Mouse (Mus musculus): ENCODE measurements at regions not wholly inside any gene's neighbourhood (a gene's known extent, or its start where the extent isn't known, plus 50 kb on each side); places are given as distances from the start of the nearest gene placed in this dataset.

DNA sequence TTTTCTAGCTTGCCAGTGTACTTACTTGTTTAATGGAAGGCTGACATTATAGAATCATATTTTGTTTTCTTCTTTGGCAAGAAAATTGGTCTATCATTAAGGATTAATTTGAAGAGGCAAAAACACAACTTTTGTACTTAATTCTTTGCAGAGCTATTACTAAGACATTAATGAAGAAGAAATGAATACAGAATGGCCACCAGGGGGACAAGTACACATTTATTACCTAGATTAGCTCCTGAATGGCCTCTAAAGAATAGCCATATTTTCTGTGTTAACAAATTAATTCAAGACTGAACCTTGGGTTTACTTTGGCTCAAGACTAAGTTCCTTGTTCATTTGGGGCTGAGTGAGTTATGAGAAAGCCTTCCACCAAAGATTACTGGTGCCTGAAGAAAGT is 430.5 kb upstream of the Zfp960 start:
- ATAC-seq (ENCODE audit: insufficient read depth, low read depth) (no peak), DNase-seq (ENCODE audit: low spot score) (no peak)
- H3K4me3 ChIP-seq (ENCODE audit: low read depth, low read length): no peak overlapping the region
- no peak overlapping the region for H3K9ac ChIP-seq (replicated peaks; ENCODE audit: low read depth, low read length)
- no peak overlapping the region for H3K27ac ChIP-seq (ENCODE audit: low read depth)
- H3K27me3 ChIP-seq (ENCODE audit: control insufficient read depth, insufficient read depth, low read length): no peaks in the 10 kb centered on the region
- no peaks in the 10 kb centered on the region for H3K36me3 ChIP-seq (replicated peaks; ENCODE audit: control insufficient read depth, insufficient read depth, low read length)
- H3K4me2 ChIP-seq (ENCODE audit: low read depth, low read length): no peak overlapping the region
- no peaks in the 10 kb centered on the region for H3K9me3 ChIP-seq (replicated peaks; ENCODE audit: control insufficient read depth, low read length)
- H3K4me1 ChIP-seq (ENCODE audit: control insufficient read depth, insufficient read depth): no peaks in the 10 kb centered on the region
- no peak for TF ChIP-seq EP300 (IDR thresholded peaks at IDR 0.05; ENCODE audit: low read depth)
- no peak for TF ChIP-seq CTCF (IDR thresholded peaks at IDR 0.05; ENCODE audit: low read depth)

DNA sequence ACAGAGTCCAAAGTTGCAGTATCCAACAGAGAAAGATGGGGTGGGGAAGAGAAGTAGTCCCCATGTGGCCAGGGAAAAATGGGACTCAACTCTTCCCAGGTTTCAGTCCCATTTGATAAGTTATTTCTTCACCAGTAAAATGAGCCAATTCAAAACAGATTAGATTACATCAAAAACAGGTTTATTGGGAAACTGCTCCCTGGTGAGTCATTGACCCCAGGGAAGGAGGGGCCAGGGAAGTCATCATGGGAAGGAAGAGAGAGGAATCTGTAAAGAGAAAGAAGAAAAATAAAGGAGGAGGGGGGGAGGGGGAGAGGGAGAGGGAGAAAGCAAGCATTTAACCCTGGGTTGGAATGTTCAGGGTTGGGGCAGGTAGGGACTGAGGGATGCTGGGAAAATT is 426.4 kb upstream of the Zfp960 start:
- Histone ChIP-seq H3K4me3 (ENCODE audit: low read depth, low read length) (no peak overlapping the region), H3K4me1 (ENCODE audit: control insufficient read depth, insufficient read depth) (no peaks in the 10 kb centered on the region), H3K27me3 (ENCODE audit: control insufficient read depth, insufficient read depth, low read length) (no peaks in the 10 kb centered on the region), H3K4me2 (ENCODE audit: low read depth, low read length) (no peak overlapping the region), H3K36me3 (replicated peaks; ENCODE audit: control insufficient read depth, insufficient read depth, low read length) (no peaks in the 10 kb centered on the region), H3K9ac (replicated peaks; ENCODE audit: low read depth, low read length) (no peak overlapping the region), H3K27ac (ENCODE audit: low read depth) (no peak overlapping the region), H3K9me3 (replicated peaks; ENCODE audit: control insufficient read depth, low read length) (no peaks in the 10 kb centered on the region)
- TF ChIP-seq EP300 (IDR thresholded peaks at IDR 0.05; ENCODE audit: low read depth): no peak
- TF ChIP-seq CTCF (IDR thresholded peaks at IDR 0.05; ENCODE audit: low read depth): no peak
- ATAC-seq (ENCODE audit: insufficient read depth, low read depth): no peak
- DNase-seq (ENCODE audit: low spot score): no peak

DNA sequence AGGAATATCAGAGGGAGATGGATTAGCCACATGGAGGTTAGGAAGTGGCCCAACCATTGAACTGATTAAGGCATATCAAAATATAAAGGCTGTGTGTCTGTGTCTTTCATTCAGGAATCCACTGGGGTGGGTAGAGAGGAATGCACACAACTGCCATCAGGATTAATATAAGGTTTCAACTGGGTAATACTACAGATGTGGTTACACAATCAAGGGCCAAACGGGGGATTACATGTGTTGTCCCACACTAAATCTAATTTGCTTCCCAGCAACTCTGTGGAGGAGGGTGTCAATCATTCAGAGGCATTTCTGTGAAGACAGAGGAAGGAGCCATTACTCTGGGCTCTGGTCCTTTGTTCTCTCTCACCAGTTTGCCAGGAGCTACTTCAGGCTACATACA is 416.0 kb upstream of the Zfp960 start:
- ATAC-seq (ENCODE audit: insufficient read depth, low read depth) (no peak), DNase-seq (ENCODE audit: low spot score) (no peak)
- no peak overlapping the region for H3K4me3 ChIP-seq (ENCODE audit: low read depth, low read length)
- no peaks in the 10 kb centered on the region for H3K36me3 ChIP-seq (replicated peaks; ENCODE audit: control insufficient read depth, insufficient read depth, low read length)
- WGBS: 50% methylated on average over 1 of the region's 1 CpGs
- H3K9me3 ChIP-seq (replicated peaks; ENCODE audit: control insufficient read depth, low read length): no peaks in the 10 kb centered on the region
- no peak overlapping the region for H3K4me2 ChIP-seq (ENCODE audit: low read depth, low read length)
- H3K27me3 ChIP-seq (ENCODE audit: control insufficient read depth, insufficient read depth, low read length): no peaks in the 10 kb centered on the region
- no peaks in the 10 kb centered on the region for H3K4me1 ChIP-seq (ENCODE audit: control insufficient read depth, insufficient read depth)
- TF ChIP-seq CTCF (IDR thresholded peaks at IDR 0.05; ENCODE audit: low read depth): no peak
- TF ChIP-seq EP300 (IDR thresholded peaks at IDR 0.05; ENCODE audit: low read depth): no peak
- no peak overlapping the region for H3K27ac ChIP-seq (ENCODE audit: low read depth)
- no peak overlapping the region for H3K9ac ChIP-seq (replicated peaks; ENCODE audit: low read depth, low read length)

DNA sequence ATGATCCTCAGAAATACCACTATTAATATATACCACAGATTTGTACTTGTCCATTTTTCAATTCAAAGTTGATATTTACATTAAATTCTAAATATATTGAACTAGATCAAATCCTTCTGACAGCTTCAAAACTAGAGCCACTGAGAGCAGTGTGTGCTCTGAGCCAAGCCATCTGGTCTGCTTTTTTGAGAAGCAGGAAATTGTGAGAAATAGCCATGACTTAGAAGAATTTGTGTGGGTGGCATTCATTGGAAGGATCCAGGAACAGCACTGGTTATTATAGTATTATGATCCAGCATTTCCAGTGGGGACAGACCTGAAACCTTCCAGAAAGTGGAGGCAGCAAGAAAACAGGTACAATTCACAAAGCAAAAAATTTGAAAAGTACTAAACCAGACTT is 398.7 kb upstream of the Zfp960 start:
- Histone ChIP-seq H3K4me2 (ENCODE audit: low read depth, low read length) (no peak overlapping the region), H3K27me3 (ENCODE audit: control insufficient read depth, insufficient read depth, low read length) (no peaks in the 10 kb centered on the region), H3K9me3 (replicated peaks; ENCODE audit: control insufficient read depth, low read length) (no peaks in the 10 kb centered on the region), H3K27ac (ENCODE audit: low read depth) (no peak overlapping the region), H3K9ac (replicated peaks; ENCODE audit: low read depth, low read length) (no peak overlapping the region), H3K4me3 (ENCODE audit: low read depth, low read length) (no peak overlapping the region), H3K36me3 (replicated peaks; ENCODE audit: control insufficient read depth, insufficient read depth, low read length) (no peaks in the 10 kb centered on the region), H3K4me1 (ENCODE audit: control insufficient read depth, insufficient read depth) (no peaks in the 10 kb centered on the region)
- DNase-seq (ENCODE audit: low spot score): no peak
- no peak for ATAC-seq (ENCODE audit: insufficient read depth, low read depth)
- TF ChIP-seq CTCF (IDR thresholded peaks at IDR 0.05; ENCODE audit: low read depth): no peak
- no peak for TF ChIP-seq EP300 (IDR thresholded peaks at IDR 0.05; ENCODE audit: low read depth)

DNA sequence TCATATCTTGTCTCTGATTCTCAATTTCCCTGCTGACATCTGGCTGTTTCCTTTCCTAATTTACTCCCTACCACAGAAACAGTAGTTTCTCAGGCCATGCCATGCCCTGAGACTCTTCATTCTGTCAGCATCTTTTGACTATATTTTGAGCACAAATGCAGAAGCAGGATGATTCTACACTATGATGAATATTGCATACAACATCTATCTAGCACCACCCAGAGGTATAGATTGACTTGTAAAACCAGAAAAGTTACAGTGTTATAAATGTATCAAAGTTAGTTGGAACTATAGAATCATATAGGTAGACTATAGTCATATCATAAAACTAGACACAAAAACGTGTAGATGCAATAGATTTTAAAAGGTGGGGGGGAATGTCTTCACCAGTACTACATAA is 396.3 kb upstream of the Zfp960 start:
- ATAC-seq (ENCODE audit: insufficient read depth, low read depth): no peak
- 39% methylated on average over 1 of the region's 1 CpGs for WGBS
- TF ChIP-seq EP300 (IDR thresholded peaks at IDR 0.05; ENCODE audit: low read depth) (no peak), CTCF (IDR thresholded peaks at IDR 0.05; ENCODE audit: low read depth) (no peak)

DNA sequence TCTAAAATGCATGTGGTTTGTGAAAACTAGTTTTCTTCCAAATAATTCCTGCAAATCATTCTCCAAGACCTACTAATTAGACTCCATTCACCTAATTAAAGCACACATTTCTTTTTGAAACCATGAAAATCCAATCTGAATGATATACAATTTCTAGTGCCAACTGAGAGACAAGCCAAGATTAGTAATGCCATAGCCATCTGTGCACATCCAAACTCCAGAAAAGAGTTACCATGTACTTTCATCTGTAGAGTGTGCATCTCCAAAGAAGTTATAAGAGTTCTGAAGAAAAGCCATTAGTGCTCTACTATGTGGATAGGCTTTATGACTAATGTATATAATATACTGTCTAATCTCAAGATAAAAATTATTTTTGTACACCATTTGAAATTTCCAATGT is 359.7 kb upstream of the Zfp960 start:
- Histone ChIP-seq H3K9me3 (replicated peaks; ENCODE audit: control insufficient read depth, low read length) (no peaks in the 10 kb centered on the region), H3K27me3 (ENCODE audit: control insufficient read depth, insufficient read depth, low read length) (no peaks in the 10 kb centered on the region), H3K27ac (ENCODE audit: low read depth) (no peak overlapping the region), H3K4me2 (ENCODE audit: low read depth, low read length) (no peak overlapping the region), H3K4me1 (ENCODE audit: control insufficient read depth, insufficient read depth) (no peaks in the 10 kb centered on the region), H3K4me3 (ENCODE audit: low read depth, low read length) (no peak overlapping the region), H3K36me3 (replicated peaks; ENCODE audit: control insufficient read depth, insufficient read depth, low read length) (no peaks in the 10 kb centered on the region), H3K9ac (replicated peaks; ENCODE audit: low read depth, low read length) (no peak overlapping the region)
- DNase-seq (ENCODE audit: low spot score): no peak
- ATAC-seq (ENCODE audit: insufficient read depth, low read depth): no peak
- TF ChIP-seq EP300 (IDR thresholded peaks at IDR 0.05; ENCODE audit: low read depth): no peak
- no peak for TF ChIP-seq CTCF (IDR thresholded peaks at IDR 0.05; ENCODE audit: low read depth)

More for the DNA sequence above, 396.3 kb upstream of the Zfp960 start:
- Histone ChIP-seq H3K27me3 (ENCODE audit: control insufficient read depth, insufficient read depth, low read length) (no peaks in the 10 kb centered on the region), H3K36me3 (replicated peaks; ENCODE audit: control insufficient read depth, insufficient read depth, low read length) (no peaks in the 10 kb centered on the region), H3K4me2 (ENCODE audit: low read depth, low read length) (no peak overlapping the region), H3K4me3 (ENCODE audit: low read depth, low read length) (no peak overlapping the region), H3K27ac (ENCODE audit: low read depth) (no peak overlapping the region), H3K9me3 (replicated peaks; ENCODE audit: control insufficient read depth, low read length) (no peaks in the 10 kb centered on the region), H3K4me1 (ENCODE audit: control insufficient read depth, insufficient read depth) (no peaks in the 10 kb centered on the region), H3K9ac (replicated peaks; ENCODE audit: low read depth, low read length) (no peak overlapping the region)
- no peak for DNase-seq (ENCODE audit: low spot score)
